In genomic region chr10:7180296-7180695, GRCm38 (mm10) we compare ENCODE assay signal across 31 mouse cellular contexts. TPM values are rescaled to one million over a fixed set of nuclear protein-coding genes. Genes with fewer than 3 reads are reported as not detected.
A peak's percentile ranks its signal among the peaks of the same experiment; 100 is the strongest.
DNase-seq lines count a peak whose midpoint lies in the region; ATAC-seq and TF ChIP-seq lines count a peak whose summit lies in the region.
"Had no signal": no experiment of that assay in that cellular context is flagged by ENCODE, and none has a peak within 500 bp of the region (broad histone marks: within the 10 kb centered on the region; RNA-seq: fewer than 3 reads in every experiment).

No protein-coding gene starts in this region.

- no peak for ATAC-seq in limb, embryonic 14.5 days (ENCODE audit: low FRiP score, low read depth)
- ATAC-seq: activated CD4-positive, CD25-positive, alpha-beta regulatory T cell, adult 4 months; forebrain, embryonic 15.5 days; hindbrain, postnatal 0 days; intestine, embryonic 15.5 days; liver, embryonic 12.5 days; lung, postnatal 0 days; midbrain, embryonic 13.5 days had no signal

- TF ChIP-seq CTCF in cerebellum, adult 2 months (IDR thresholded peaks at IDR 0.05; ENCODE audit: borderline replicate concordance, insufficient read depth, low read depth, low read length): no peak

- no peak for DNase-seq in cerebellum, adult 2 months
- no peak for DNase-seq in cerebellum, adult 9-10 months
- DNase-seq in limb, embryonic 14.5 days (ENCODE audit: low spot score): peak; percentile 30
- no peak for DNase-seq in limb, embryonic 10.5 days (ENCODE audit: low spot score)
- DNase-seq in urinary bladder, postnatal 36 days (ENCODE audit: low spot score in 2 of 2): peak; percentile 47 to 56
- no peak for DNase-seq in urinary bladder, postnatal 4 days (ENCODE audit: low spot score in 2 of 2)
- DNase-seq in right cerebral cortex, postnatal 10 days (ENCODE audit: low spot score in 2 of 2): no peak
- DNase-seq in layer of hippocampus, adult 9-10 months (ENCODE audit: low spot score): no peak
- DNase-seq: adrenal gland, postnatal 36 days; cerebellum, adult 18-20 months; cerebellum, postnatal 25 days; gastrocnemius, postnatal 36 days; heart, adult 18-20 months; heart, postnatal 36 days; layer of hippocampus, adult 9-11 months; lung, adult 18-20 months; lung, postnatal 4 days; right cerebral cortex, postnatal 14 days; thymus, postnatal 4 days had no signal

- H3K9ac ChIP-seq in limb, embryonic 14.5 days (ENCODE audit: low read depth, low read length, severe bottlenecking): no peak overlapping the region
- H3K9ac ChIP-seq: forebrain, embryonic 15.5 days; hindbrain, embryonic 12.5 days; intestine, embryonic 15.5 days; limb, embryonic 12.5 days; liver, embryonic 12.5 days; midbrain, embryonic 13.5 days had no signal

- no peaks in the 10 kb centered on the region for H3K9me3 ChIP-seq in limb, embryonic 14.5 days (ENCODE audit: control insufficient read depth, low read length)
- H3K9me3 ChIP-seq in limb, embryonic 10.5 days (replicated peaks): no peaks in the 10 kb centered on the region
- H3K9me3 ChIP-seq: forebrain, embryonic 15.5 days; hindbrain, embryonic 12.5 days; intestine, embryonic 15.5 days; limb, embryonic 12.5 days; liver, embryonic 12.5 days had no signal

- H3K4me2 ChIP-seq in limb, embryonic 14.5 days (replicated peaks; ENCODE audit: low read depth, low read length, severe bottlenecking): no peak overlapping the region
- H3K4me2 ChIP-seq: forebrain, embryonic 15.5 days; heart, embryonic 11.5 days; hindbrain, embryonic 12.5 days; intestine, embryonic 15.5 days; limb, embryonic 12.5 days; liver, embryonic 12.5 days; midbrain, embryonic 13.5 days had no signal

- H3K27ac ChIP-seq in cerebellum, adult 2 months (ENCODE audit: insufficient read depth, low read length): 0 out of 2 replicates have a peak overlapping the region, but pooled peaks have one; percentile 27
- no peak overlapping the region for H3K27ac ChIP-seq in limb, embryonic 14.5 days (replicated peaks; ENCODE audit: low read depth, low read length)
- no peak overlapping the region for H3K27ac ChIP-seq in limb, embryonic 10.5 days
- H3K27ac ChIP-seq: forebrain, embryonic 15.5 days; hindbrain, embryonic 12.5 days; hindbrain, postnatal 0 days; intestine, embryonic 15.5 days; limb, embryonic 12.5 days; liver, embryonic 12.5 days; midbrain, embryonic 13.5 days had no signal

- no peak for TF ChIP-seq POLR2A in cerebellum, adult 2 months (IDR thresholded peaks at IDR 0.05; ENCODE audit: borderline replicate concordance, insufficient read depth, low read length)
- TF ChIP-seq POLR2A in limb, embryonic 14.5 days (IDR thresholded peaks at IDR 0.05; ENCODE audit: borderline replicate concordance, extremely low read depth, insufficient read depth, insufficient read length): no peak

- no peaks in the 10 kb centered on the region for H3K27me3 ChIP-seq in cerebellum, adult 2 months (ENCODE audit: control insufficient read depth, insufficient read depth, low read length)
- H3K27me3 ChIP-seq in limb, embryonic 14.5 days (ENCODE audit: control insufficient read depth, insufficient read depth, low read length): no peaks in the 10 kb centered on the region
- H3K27me3 ChIP-seq in limb, embryonic 10.5 days (ENCODE audit: low read depth, poor library complexity, severe bottlenecking): no peaks in the 10 kb centered on the region
- H3K27me3 ChIP-seq: CH12.LX; forebrain, embryonic 15.5 days; hindbrain, embryonic 12.5 days; intestine, embryonic 15.5 days; limb, embryonic 12.5 days; liver, embryonic 12.5 days; megakaryocyte, embryonic 14.5 days; midbrain, embryonic 13.5 days had no signal

- H3K4me3 ChIP-seq in cerebellum, adult 2 months (replicated peaks; ENCODE audit: insufficient read depth, low read depth, low read length): no peak overlapping the region
- H3K4me3 ChIP-seq in limb, embryonic 14.5 days (replicated peaks; ENCODE audit: low read length): no peak overlapping the region
- no peak overlapping the region for H3K4me3 ChIP-seq in limb, embryonic 10.5 days
- H3K4me3 ChIP-seq: forebrain, embryonic 15.5 days; hindbrain, embryonic 12.5 days; intestine, embryonic 15.5 days; limb, embryonic 12.5 days; liver, embryonic 12.5 days; midbrain, embryonic 13.5 days had no signal

- peaks cover 58% of the 10 kb centered on the region for H3K4me1 ChIP-seq in cerebellum, adult 2 months (ENCODE audit: control insufficient read depth, insufficient read depth, low read length)
- peaks cover 33% of the 10 kb centered on the region for H3K4me1 ChIP-seq in limb, embryonic 14.5 days (ENCODE audit: control insufficient read depth, insufficient read depth, low read length)
- H3K4me1 ChIP-seq in limb, embryonic 10.5 days: peaks cover 27% of the 10 kb centered on the region
- H3K4me1 ChIP-seq: forebrain, embryonic 15.5 days had no signal

- H3K36me3 ChIP-seq in limb, embryonic 14.5 days (ENCODE audit: control insufficient read depth, insufficient read depth, low read length): no peaks in the 10 kb centered on the region
- H3K36me3 ChIP-seq in limb, embryonic 10.5 days: no peaks in the 10 kb centered on the region
- H3K36me3 ChIP-seq: forebrain, embryonic 15.5 days; hindbrain, embryonic 12.5 days; intestine, embryonic 15.5 days; limb, embryonic 12.5 days; liver, embryonic 12.5 days; midbrain, embryonic 13.5 days had no signal

- 58% methylated on average over 5 of the region's 5 CpGs for WGBS in cerebellum, adult 2 months
- WGBS in limb, embryonic 14.5 days: 67% methylated on average over 5 of the region's 5 CpGs
- 83% methylated on average over 5 of the region's 5 CpGs for WGBS in limb, embryonic 10.5 days

RNA-seq across cellular contexts. Expression of gene Cnksr3, which starts 31.7 kb away (rescaled TPM):
- 35.9 and 43.3 TPM in 2 replicates for polyA plus RNA-seq in cerebellum, adult 2 months (2012; rRNA removed)
- polyA plus RNA-seq in limb, embryonic 14.5 days (2012; rRNA removed): 15.3 and 16.5 TPM in 2 replicates
- polyA plus RNA-seq in limb, embryonic 14.5 days (2014; fragmentation: Nextera tagmentation; extraction: Ambion mirVana): 12.3 and 13.0 TPM in 2 replicates
- 9.6 and 11.4 TPM in 2 replicates for polyA plus RNA-seq in limb, embryonic 10.5 days (2016; fragmentation: Nextera tagmentation; extraction: Ambion mirVana)

Comparison
In these comparisons a context has a peak if more than half of its experiments do, and no peak if none do; other contexts are left out.
1. DNase-seq: peak in limb, embryonic 14.5 days (single experiment) and urinary bladder, postnatal 36 days (2 of 2); none in cerebellum, adult 2 months (0 of 2), cerebellum, adult 9-10 months (single experiment), limb, embryonic 10.5 days (single experiment), urinary bladder, postnatal 4 days (0 of 2), right cerebral cortex, postnatal 10 days (0 of 2) and layer of hippocampus, adult 9-10 months (single experiment).